Mouse (Mus musculus): Measurements from ENCODE around the gene Zfp462.

Gene Zfp462

DNA sequence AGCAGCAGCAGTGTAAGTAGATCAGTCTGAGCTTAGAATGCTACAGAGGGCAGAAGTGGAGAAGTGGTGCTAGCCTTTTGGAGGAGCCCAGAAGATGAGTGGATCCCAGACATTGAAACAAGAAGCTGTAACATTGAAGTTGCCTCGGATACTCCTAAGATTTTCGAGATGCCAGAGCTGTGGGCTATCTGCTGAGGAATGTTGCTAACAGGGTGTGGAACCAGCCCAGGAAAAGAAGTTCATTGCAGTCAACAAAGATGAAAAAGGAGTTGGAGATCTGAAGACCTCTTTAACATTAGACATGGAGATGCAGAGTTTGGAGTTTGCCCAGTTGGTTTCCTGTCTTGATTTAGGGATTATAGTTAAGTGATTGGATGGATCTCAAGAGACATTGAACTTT is 51.2 kb downstream of the Zfp462 start:
- no peak for DNase-seq (ENCODE audit: low read depth)

DNA sequence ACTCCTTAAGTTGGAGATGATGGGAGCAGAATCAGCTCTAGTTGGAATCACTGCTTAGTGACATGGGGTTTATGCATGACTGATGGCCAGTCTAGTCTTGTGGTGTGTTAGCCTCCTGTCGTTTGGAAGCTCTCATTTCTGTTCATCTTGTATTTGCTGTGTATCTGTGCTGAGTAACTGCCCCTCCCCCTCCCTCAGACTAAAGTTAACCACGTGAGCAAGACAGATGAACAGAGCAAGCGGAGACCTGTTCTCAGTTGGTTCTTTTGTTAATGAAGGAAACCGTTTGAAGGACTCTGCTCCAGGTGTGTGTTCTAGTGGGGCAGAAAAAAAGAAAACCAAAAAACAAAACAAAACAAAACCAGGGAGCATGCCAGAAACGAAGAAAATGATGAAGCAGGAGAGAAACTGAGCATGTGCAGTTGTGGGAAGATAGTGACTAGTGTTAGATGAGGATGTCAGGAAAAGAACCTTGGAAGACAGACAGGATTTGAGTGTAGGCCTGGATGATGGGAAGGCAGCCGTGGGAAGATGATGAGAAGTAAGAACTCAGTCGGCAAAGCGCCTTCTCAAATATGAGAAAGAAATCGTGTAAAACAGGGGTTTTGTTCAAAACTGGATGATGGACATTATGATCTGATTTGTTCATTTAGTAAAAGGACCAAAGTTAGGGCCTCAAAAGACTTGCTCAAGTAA is 53.4 kb downstream of the Zfp462 start:
- no peak for DNase-seq (ENCODE audit: low read depth)

DNA sequence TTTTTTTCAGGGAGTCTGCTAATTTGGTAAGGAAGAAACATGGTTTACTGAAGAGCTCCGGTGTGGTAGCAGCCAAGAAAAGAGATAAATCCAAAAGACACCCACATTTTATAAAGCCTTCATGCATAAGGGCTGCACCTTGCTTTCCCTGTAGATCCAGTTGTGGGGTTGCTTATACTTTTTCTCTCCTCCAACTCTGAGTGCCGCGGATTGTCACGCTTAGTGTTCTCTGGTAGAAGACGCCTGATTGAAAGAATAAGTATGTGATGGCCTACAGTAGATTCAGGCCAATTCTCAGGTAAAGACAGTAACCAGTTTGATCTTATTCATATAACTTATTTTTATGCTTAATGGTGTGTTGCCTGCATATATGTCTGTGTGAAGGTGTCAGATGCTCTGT is 54.7 kb downstream of the Zfp462 start:
- DNase-seq (ENCODE audit: low read depth): no peak

DNA sequence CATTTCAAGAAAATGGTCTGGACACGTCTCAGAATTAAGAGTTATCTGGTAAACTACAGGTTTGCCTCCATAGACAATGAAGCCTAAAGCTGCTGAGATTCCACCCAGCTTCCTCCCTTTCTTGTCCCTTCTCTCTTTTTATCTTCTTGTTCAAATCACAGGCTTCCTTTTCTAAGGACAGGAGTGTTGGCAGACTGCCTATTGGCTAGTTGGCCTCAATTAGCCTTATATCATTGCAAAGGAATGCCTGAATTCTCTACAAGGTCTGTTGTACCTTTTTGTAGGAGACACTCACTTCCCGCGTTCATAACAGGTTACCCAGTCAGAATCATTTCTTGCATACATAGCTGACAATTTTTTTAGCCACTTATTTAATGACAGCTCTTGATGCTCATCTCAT is 56.5 kb downstream of the Zfp462 start:
- DNase-seq (ENCODE audit: low read depth): no peak

DNA sequence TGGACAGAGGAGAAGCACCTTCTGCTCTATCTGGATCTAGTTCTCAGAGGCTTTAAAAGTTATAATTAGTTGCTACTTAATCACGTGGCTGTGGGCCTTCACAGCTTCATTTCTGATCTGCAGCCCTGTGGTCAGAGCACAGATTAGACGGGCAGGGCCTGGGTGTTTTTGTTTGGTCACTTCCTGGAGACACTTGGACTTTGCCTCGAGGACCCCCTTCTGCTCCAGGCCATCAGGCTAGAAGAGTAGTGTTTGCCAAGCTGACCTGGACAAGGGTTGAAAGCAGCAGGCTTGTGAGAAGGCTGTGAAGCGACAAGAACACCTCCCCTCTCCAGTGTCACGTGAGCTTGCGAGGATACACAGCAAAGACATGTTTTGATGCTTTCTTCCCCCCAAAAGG is 58.3 kb downstream of the Zfp462 start:
- DNase-seq (ENCODE audit: low read depth): no peak

DNA sequence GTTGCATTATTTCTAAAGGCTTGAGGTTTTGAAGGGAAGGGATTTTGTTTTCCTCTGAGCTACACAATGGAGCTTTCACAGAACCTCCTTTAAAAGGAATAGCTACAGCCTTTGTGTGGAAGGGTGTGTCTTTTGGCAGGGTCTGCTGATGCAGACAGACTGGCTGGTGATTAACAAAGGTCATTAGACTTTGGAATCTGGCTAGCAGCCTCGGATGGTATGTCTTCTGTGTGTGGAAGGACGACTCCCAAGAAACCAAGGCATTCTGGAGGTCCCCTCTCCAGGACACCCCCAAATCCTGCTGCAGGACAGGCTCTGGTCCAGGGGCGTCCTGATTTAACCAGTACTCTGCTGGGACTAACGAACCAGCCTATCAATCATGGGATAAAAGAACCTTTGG is 60.2 kb downstream of the Zfp462 start:
- no peak for DNase-seq (ENCODE audit: low read depth)

DNA sequence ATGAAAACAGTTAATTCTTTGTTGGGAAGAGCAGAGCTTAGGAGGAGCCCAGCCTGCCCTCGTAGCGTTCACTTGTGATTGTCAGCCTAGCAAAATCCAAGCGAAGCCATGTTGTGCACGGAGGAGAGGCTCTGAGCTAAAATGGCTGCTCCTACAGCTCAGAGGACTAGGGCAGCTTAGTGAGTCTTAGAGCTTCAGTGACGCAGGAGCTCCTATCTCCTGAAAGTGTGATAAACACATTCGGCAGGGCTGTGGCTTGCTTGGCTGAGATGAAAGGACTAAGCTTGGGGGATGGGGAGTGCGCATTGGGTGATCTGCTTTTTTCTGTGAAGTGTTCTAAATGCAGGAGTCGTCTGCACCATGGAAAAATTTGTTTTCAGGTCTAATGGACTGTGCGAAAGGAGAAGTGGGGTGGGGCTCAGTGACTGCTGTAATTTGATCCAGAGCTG is 60.7 kb downstream of the Zfp462 start:
- DNase-seq (ENCODE audit: low read depth): no peak

DNA sequence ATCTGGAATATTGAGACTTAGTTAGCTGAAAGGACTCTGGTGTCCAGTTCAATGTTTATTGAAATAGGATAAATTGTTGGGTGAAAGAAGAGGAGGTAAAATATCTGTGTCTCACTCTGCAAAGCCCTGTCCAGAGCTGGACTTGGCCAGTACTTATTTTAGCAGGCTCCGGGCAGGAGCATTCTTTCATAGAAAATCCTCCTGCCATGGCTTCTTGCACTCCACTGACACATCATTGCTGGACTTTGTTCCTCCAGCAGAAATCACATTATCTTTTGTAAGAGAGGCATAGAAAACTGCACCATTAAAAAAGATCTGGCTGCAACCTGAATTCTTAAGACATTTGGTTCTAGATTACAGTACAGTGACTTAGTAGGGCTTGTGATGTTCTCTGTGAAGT is 61.2 kb downstream of the Zfp462 start:
- DNase-seq (ENCODE audit: low read depth): no peak

DNA sequence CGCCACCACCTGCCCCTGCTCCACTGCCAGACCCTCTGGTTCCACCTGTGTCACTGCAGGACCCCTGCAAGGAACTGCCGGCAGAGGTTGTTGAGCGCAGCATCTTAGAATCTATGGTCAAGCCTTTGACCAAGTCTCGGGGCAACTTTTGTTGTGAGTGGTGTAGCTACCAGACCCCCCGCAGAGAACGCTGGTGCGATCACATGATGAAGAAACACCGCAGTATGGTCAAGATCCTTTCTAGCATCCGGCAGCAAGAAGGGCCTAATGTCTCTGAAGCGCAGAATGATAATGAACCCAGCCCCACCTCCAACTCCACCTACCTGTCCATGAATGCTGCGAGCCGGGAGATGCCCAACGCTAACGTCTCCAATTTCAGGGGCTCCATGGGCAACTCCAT is 63.8 kb downstream of the Zfp462 start:
- DNase-seq (ENCODE audit: low read depth): no peak

DNA sequence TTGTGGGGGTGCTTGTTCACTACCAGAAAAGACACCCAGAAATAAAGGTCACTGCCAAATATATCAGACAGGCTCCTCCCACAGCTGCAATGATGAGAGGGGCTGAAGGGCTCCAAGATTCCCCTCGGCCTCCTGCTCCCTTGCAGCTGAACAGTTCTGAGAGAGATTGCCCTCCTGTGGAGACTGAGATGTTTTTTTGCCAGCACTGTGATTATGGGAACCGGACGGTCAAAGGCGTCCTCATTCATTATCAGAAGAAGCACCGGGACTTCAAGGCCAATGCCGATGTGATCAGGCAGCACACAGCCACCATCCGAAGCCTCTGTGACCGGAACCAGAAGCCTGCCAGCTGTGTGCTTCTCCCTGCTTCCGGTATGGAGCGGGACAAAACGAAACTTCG is 66.5 kb downstream of the Zfp462 start:
- no peak for DNase-seq (ENCODE audit: low read depth)

DNA sequence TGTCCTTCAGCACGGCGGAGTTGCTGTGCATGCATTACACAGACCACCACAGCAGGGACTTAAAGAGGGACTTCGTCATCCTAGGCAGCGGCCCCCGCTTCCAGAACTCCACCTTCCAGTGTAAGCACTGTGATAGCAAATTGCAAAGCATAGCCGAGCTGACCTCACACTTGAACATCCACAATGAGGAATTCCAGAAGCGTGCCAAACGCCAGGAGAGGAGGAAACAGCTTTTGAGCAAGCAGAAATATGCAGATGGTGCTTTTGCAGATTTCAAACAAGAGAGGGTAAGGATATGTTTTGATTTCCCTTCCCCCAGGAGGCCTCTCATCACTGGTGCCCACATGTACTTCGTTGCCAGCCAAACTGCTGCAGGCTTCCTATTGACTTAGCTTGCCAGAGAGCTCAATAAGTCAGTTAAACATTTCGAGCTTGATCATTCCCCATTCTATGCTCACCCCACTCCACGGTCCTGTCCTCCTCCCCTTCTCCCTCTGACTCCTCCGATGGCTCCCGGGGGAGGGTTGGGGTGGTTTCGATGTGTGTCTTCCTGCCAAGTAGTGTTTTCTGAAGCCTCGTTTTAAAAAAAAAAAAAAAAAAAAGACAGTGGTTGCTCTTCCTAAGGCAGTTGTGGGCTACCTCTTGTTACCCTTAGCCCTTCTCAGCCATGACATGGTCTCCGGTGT is 68.9 kb downstream of the Zfp462 start:
- DNase-seq (ENCODE audit: low read depth): no peak

DNA sequence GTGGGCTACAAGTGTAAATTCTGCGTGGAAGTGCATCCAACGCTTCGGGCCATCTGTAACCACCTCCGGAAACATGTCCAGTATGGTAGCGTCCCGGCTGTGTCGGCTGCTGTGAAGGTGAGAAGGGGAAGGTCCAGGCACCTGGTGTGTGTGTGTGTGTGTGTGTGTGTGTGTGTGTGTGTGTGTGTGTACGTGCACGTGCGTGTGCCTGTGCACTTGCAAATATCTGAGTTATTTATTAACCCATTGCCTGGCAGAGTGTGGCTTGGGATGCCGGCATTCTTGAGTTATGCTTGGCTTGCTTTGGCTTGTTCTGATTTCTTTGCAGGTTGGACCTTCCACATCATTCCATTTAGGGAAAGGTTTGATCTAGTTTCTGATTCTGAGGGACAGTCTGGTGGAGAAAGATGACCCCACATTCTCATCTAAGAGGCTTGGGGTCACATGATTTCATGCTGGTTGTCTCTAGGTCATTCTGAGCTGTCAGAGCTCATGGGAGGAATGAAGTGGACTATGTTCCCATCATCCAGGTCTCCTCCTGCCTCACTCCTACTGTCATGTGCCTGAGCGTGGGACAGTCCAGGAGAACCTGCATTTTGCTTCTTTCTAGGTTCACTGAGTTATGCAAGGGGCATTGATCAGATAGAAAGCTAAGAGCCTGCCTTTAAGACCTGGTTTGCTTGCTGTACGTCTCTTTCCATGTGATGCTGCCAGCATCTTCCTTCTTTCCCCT is 70.0 kb downstream of the Zfp462 start:
- no peak for DNase-seq (ENCODE audit: low read depth)

DNA sequence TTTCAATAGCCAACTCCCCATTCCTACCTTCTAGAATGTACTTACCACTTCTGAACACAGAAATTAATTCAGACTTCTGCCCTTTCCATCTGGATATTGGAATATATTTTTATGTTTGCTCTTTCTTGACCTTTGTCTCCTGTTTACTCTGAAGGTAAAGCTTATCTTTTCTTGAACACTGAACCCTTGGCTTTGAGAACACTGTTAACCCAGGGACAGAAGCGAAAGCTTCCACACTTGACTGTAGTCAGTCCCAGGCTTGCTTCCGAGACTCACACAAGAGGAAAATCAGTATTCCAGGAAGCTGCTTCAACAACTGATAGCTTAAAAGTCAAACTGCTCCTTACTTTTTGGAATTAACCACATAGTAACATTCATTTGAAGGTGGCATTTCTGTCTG is 70.7 kb downstream of the Zfp462 start:
- no peak for DNase-seq (ENCODE audit: low read depth)

DNA sequence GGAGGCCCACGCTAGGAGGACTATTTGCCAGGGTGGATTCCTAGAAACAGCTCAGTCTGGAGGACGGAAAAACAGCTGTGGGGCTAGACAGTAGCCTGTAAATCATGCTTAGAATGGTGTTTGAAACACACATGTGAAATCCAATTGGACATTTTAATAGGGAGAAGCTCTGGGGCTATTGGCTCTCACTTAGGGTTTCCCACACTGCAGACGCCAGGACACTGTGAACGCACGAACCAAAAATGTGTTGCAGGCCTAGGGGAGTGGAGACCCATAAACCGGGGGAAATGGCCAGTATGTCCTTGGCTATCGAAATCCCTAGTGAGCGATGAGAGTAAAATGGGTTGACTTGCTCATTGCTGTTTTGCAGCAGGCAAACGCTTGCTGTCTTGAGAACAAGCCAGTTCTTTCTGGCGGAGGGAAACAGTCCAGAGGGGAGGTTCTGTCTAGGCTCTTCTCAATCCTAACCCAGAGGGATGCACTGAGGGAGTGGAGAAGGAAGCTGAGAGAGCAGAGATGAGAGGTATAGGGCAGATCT is 81.3 kb downstream of the Zfp462 start:
- DNase-seq (ENCODE audit: low read depth): no peak

DNA sequence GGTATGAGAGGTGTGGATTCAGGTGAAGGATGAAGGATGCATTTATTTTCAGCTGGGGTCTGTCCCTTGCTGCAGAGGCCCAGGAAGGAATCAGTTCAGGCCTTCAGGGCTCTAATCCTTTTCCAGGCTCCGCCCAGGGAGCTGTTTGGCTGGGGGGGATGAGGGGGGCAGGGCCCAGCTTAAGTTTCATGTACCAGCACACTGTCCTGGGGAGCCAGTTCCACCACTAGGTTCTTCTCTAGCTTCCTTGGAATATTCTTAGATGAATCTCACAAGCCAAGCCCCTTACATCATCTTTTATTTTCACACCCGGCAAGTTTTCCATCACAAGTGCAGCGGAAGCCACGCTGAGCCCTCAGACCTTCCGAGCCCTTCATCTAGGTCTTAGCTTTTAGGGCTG is 85.6 kb downstream of the Zfp462 start:
- DNase-seq (ENCODE audit: low read depth): no peak

DNA sequence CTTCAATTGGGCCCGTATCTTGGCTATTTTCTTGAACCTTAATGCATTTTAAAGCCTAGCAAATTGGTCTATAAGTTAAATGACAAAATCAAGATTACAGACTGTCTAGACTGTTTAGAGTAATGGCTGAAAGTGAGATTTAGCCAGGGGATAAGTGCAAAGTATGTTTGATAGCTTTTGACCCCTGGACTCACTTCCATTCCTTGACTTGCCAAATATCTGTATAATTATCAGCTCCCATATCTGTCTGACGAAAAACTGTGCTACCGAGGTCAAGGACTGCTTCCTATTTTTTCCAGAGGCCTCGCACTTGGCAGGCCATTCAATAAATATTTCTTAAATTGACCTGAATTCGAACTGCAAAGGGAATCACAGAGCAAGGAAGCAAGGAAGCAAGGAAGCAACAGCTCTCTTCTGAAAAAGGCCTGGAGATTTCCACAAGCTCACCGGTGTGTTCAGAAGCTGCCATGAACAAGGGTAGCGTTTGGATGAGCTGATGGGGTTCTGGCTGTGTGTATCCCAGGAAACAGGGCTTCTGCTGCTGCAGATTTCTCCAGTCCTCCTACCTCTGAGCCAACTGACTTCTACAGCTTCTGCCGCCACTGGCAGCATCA is 87.6 kb downstream of the Zfp462 start:
- no peak for DNase-seq (ENCODE audit: low read depth)

DNA sequence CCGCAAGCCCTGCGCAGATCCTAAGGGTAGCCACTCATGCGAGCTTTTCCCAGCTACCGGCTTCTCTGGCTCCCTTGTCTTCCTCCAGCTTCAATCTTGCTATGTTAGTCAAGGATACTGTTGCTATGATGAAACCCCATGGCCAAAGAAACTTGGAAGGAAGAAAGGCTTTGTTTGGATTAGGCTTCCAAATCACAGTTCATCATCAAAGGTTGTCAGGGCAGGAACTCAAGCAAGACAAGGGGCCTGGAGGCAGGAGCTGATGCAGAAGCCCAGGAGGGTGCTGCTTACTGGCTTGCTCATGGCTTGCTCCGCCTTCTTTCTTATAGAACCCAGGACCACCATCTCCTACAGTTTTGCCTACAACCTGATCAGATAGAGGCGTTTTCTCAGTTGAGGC is 88.6 kb downstream of the Zfp462 start:
- DNase-seq (ENCODE audit: low read depth): no peak

DNA sequence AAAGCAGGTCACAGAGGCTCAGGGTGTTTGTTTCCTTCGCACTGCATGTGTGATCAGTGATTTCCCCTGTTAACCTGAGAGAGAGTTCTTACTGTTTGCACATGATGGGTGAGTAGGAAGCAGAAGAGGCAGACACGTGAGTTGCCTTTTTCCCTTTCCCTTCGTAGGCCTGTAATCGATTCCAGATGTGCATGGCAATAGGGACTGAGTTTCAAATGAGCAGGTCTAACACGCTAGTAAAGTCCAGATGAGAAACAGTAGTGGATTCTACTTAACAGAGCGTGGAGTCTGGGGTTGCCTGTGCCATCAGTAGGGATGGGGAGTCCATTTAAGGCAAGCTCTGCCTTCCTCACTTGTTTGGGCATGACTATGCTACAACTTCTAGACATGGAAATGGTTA is 93.3 kb downstream of the Zfp462 start:
- no peak for DNase-seq (ENCODE audit: low read depth)

DNA sequence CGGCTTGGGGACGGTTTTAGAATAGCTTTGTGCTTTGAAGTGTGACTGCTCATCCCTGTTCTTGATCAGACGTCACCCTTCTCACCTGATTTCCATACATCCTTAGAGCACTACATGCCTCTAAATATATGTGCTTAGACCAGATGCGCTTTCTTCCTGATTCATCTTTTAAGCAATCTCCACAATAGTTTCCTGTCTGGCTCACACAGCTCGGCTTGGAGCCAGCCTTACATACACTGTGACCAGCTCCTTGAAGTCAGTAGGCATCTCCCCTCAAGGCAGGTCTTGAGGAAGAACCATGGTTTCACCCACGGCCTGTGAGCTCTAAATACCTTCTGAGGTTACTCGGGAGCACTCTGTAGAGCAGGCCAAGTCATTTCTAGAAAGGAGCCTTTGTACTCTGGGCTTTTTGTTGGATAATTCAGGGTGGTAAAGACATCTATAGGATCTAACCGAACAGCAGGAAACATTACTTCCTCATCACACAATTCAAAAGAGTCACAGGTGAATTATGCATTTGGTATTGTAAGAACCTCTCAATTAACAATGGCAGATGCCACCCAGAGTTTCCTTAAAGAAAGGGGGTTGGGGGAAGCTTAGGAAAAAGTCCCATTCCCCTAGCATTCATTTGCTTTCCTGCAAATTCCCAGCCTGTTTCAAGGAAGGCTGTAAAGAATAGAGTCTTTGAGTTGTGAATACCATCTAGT is 95.6 kb downstream of the Zfp462 start:
- DNase-seq (ENCODE audit: low read depth): no peak

DNA sequence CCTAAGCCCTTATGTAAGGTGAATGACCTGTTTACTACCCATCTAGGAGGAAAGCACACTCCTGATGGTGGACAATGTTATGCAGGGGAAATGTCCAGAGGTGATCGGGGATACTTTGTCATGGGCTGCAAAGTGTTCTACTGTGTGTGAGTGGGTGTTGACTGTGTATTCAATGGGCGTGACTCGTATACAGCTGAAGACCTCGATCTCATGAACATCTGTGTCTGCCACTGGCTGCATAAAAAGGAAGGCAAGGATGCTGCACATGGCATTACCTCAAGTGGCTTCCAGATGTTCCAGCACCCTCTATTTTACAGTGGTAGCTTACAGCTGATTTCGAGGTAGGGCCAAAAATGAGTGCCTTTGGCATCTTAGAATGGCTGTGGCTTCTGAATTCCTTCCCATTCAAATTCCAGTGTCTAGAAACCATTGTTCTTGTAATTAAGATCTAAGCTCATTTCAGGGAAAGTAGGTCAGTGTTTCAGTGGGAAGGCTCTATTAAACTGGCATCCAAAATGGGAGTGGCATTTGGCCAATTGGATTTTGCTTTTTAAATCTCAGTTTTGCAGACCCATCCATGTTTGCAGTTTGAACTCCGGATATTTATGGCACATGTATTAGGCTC is 96.4 kb downstream of the Zfp462 start:
- DNase-seq (ENCODE audit: low read depth): no peak

DNA sequence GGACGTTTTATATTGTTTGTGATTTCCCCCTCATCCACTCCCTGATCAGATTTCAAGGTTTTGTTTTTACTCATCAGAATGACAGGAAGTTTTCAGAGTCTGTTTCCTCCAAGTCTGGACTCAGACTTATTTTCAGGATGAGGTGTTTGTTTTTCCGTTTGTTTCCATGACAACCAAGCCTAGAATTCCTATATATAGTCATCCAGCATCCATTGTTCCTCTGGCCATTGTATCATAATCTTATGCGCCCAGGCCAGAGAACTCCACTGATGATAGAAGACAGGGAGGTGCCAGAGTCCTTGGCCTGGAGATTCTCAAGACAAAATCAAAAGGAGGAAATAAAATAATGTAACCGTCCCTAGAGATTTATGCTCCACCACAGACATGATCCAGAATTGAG is 97.7 kb downstream of the Zfp462 start:
- DNase-seq (ENCODE audit: low read depth): no peak

DNA sequence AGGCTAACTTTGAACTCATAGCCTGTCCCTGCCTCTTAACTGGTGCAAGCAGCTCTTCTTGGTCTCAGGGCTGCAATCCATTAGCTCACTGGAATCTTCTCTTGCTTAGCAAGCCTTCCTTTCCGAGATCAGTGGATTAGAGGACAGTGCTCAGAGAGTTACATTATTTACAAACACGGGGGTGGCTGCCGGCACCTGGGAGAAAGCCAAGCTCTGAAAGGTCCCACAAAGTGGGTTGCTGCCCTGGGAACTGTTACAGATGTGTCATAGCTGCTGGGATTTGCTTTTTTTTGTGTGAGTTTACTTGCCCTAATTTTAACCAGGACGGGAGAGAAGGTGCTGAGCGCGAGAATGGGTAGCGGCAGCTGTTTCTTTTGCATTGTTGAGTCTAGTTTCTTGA is 102.4 kb downstream of the Zfp462 start:
- no peak for DNase-seq (ENCODE audit: low read depth)

Measured in c-Kit-positive CD71-negative TER-119-negative erythroid progenitor cells, embryonic 14.5 days (primary cell).